Mouse (Mus musculus) common myeloid progenitor, adult 5-6 weeks (primary cell): Measurements from ENCODE around the gene Mpp5. TPM values are rescaled to one million over a fixed set of nuclear protein-coding genes. Genes with fewer than 3 reads are reported as not detected.

ENCODE experiments used
- ATAC-seq: replicated peaks from 2 replicates; pipeline ENCODE4 v1.8.0; 2016; ENCODE audit warnings: low read depth, mild to moderate bottlenecking, moderate TSS enrichment, inconsistent platforms; ENCODE audit not compliant: poor library complexity, severe bottlenecking
- total RNA-seq: library from RNA; stranded (forward); fragments of 200-1000, 187-1606 nt; gene quantifications from 2 replicates; pipeline ENCODE4 v1.2.3, GENCODE M21; 2017

Mpp5 gene
- total RNA-seq, 1 experiment from 2014 or later, result 37.3 TPM

GRCm38 (mm10) chr12:78834496-78834895, 85.8 kb downstream of the Mpp5 start:
- no peak for ATAC-seq

GRCm38 (mm10) chr12:78839906-78840305, 91.2 kb downstream of the Mpp5 start:
- ATAC-seq, result no peak

- ATAC-seq, result no peak
These were observed 93.7 kb downstream of the Mpp5 start for GRCm38 (mm10) chr12:78842429-78842828.

GRCm38 (mm10) chr12:78848246-78848645, 99.5 kb downstream of the Mpp5 start:
- no peak for ATAC-seq

- peak; percentile 24 for ATAC-seq
These were observed 112.3 kb downstream of the Mpp5 start for GRCm38 (mm10) chr12:78860921-78861495.

- ATAC-seq, result peak; percentile 88
These were observed 113.0 kb downstream of the Mpp5 start, which contains the start of the genes Atp6v1d and Eif2s1 for GRCm38 (mm10) chr12:78861496-78862253. Atp6v1d (minus strand) TSS chr12:78861638. Eif2s1 (plus strand) TSS chr12:78861819.

- ATAC-seq, result peak; percentile 33
These were observed 113.6 kb downstream of the Mpp5 start for GRCm38 (mm10) chr12:78862254-78862730.

GRCm38 (mm10) chr12:78865434-78865833, 116.7 kb downstream of the Mpp5 start:
- ATAC-seq, result no peak

- peak; percentile 47; the same call in 1 of the 2 replicates for ATAC-seq
These were observed 119.4 kb downstream of the Mpp5 start for GRCm38 (mm10) chr12:78868115-78868514.

- ATAC-seq, result no peak
These were observed 125.9 kb downstream of the Mpp5 start for GRCm38 (mm10) chr12:78874581-78874980.

GRCm38 (mm10) chr12:78890062-78890461, 141.4 kb downstream of the Mpp5 start:
- no peak for ATAC-seq

Other genes with a start within 250 kb of the Mpp5 start
- 0.37 TPM in 1 of 2 replicates, not detected in the other for gene Fam71d, start 57.4 kb upstream of the Mpp5 start, total RNA-seq
- gene Atp6v1d, start 112.7 kb downstream of the Mpp5 start, total RNA-seq, result 17.8 and 32.9 TPM in 2 replicates
- gene Eif2s1, start 112.9 kb downstream of the Mpp5 start, total RNA-seq, result 123 and 125 TPM in 2 replicates
- gene Plek2, start 158.1 kb downstream of the Mpp5 start, total RNA-seq, result not detected in 2 replicates